Mouse (Mus musculus) naive thymus-derived CD4-positive, alpha-beta T cell, adult 2 months (primary cell): ENCODE data around the gene Vamp8.

ENCODE experiments used
- DNase-seq: peaks from one replicate; pipeline ENCODE4 v3.0.0-alpha.2; 2011; ENCODE audit warnings: low read depth

The Vamp8 gene

DNA sequence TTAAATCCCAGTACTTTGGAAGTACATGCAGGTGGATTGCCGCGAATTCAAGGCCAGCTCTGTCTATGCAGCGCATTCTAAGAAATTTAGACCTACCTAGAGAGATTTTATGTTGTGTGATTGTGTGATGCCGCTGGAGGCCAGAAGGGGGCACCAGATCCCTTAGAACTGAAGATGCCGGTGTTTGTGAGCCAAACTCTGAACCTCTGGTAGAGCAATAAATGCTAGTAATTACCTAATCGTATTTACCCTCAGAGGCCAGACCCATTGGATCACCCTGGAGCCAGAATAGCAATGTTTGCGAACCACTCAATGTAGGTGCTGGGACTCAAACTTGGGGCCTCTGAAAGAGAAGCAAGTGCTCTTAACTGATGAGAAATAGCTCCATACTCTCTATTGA, 11.4 kb upstream of the Vamp8 start:
- DNase-seq = peak; percentile 86

- no peak for DNase-seq
These were observed 9.5 kb upstream of the Vamp8 start for GRCm38 (mm10) chr6:72399967-72400366.

GRCm38 (mm10) chr6:72396837-72397251, 6.3 kb upstream of the Vamp8 start:
- DNase-seq = no peak

GRCm38 (mm10) chr6:72392341-72392740, 1.8 kb upstream of the Vamp8 start:
- DNase-seq = no peak

DNA sequence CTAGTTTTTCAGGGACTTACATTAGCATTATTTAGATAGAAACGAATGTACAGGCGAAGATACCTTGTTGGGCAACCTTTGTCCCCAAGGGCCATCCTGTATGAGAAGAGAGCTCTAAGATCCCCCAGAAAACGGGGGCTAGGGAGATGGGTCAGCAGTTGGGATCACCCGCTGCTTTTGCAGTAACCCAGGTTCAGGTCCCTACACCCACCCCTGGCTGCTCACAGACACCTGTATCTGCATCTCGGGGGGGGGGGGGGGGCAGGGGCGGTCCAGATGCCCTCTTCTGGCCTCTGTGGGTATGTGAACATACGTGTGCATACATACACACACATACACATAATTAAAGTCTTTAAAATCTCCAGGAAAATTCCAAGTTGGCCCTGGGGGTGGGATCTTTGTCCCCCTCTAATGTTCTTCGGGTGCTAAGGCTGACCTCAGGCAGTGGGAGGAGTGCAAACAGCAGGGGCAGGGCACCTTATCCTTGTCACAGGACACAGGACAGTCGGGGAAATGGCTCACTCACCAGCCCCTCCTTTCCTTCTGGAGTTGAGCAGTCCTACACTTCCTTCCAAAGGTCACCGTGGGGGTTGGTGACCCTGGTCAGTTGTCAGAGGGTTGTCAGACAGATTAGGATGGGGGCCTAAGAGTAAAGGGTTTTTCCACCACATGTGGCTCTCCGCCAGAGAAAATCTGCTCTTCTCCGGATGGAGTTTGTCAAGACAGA, 455 bp upstream of the Vamp8 start:
- peak; percentile 58 for DNase-seq

DNA sequence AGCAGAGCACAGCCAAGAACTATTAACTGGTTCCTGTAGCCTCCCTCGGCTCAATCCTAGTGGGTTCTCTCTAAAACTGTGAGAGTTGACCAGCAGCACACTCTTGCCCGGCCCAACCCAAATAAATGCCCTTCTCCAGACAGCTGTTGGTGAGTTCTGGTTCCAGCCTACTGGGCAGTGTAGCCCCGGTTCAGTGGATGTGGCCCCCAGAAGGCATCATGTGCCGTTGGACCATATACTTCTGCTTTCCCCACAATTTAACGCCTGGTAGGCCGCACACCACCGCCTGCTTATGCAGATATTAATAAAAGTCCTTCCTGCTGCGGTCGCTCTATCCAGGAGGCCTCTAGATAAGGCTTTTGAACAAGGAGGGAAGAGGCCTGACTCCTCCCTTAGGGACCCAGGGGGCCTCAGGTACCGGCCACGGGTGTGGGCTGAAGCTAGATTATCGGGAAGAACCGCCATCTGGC, 997 bp downstream of the Vamp8 start:
- DNase-seq = no peak

DNA sequence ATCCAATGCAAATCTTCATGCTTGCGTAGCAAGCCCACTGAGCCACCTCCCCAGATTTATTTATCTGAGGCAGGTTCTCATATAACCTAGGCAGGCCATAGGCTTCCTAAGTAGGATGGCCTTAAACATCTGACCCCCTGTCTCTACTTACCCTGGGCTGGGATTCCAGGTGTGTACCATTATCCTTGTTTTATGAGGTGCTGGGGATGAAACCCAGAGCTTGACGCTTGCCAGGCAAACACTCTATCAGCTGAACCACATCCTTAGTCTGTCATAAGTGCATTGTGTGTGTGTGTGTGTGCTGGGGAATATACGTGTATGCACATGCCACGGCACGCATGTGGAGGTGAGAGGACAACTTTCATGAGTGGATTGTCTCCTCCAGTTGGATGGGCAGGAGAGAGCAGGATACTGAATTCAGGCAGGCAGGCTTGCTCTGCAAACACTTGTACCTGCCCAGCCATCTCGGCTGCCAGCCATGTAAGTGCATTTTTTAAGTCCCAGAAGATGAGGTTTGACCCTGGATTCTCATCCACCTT, 1.6 kb downstream of the Vamp8 start:
- no peak for DNase-seq

GRCm38 (mm10) chr6:72388266-72388665, 2.2 kb downstream of the Vamp8 start:
- DNase-seq = no peak

DNA sequence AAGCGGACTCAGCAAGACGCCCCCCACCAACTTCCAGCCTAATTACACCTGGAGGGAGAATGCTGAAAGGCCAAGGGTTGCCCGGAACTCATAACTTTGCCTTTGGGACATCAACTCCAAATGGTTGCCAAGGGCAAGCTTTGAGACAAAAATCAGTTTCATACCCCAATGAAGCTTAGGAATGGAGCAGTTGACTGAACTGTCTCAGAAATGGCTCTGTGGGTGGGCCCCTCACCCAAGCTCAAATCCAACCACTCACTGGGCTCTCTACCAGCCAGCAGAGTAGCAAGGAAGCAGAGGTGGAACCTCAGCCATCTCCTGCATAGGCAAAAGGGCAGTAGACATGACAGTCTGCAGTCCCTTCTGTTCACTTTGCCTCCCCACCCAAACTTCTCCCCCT, 2.7 kb downstream of the Vamp8 start:
- DNase-seq = no peak

DNA sequence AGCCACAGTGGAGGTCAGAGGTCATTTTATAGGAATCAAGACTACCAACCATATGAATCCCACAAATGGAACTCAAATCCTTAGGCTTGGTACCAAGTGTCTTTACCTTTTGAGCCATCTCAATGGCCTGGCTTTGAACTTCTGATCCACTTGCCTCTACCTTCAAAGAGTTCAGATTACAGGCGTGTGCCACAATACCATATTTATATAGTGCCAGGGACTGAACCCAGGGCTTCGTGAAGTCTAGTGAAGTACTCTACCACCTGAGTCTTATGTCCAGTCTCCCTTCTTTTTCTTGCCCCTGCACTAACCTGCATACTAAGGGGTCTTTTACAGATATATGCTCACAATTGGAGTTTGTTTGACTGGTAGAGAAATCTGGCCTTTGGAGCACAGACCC, 3.9 kb downstream of the Vamp8 start:
- no peak for DNase-seq

- no peak for DNase-seq
These were observed 5.2 kb downstream of the Vamp8 start for GRCm38 (mm10) chr6:72385258-72385657.

DNA sequence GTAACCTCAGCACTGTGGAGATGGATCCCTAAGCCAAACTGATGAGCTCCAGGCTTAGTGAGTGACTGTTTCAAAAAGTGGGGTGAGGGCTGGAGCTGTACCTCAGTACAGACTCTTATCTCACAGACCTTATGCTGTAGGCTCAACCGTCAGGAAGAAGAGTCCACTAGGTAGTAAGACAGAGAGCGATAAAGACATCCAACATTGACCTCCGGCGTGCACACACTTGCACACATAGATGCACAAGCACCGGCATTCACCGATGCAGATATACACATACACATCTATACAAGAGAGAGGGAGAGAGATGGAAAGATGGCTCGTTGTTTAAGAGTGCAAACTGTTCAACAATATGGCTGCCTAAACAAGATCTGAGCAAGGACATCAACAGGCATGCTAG, 6.6 kb downstream of the Vamp8 start:
- no peak for DNase-seq

DNA sequence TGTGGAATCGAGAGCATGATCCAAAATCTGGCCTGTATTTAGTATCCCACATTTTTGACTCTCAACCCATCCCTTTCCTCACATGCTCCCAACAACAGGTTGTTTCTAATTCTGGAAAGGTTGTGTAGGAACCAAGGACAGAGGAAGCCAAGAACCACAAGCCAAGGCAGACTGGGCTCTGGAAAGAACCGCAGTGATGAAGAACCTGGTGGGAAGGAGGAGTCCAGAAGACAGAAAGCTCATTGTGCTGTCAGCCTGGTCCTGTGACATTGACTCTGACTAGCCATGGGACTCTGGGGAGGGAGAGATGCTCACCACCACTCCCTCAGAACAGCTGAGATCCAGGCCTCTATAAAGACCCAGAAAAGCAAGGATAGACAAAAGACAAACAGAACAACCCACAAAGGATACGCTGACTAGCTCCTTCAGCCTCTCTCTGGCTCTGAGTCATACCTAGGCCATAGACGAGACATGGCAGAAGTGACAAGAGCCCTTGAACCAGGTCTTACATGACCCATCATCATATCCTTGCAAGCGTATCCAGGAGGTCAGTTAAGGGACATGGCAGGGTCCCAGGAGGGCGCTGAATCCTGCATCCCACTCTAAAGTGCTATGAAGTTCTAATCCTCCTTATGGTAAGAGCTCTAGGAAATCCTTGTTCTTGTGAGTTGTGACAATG, 7.2 kb downstream of the Vamp8 start:
- DNase-seq = no peak

GRCm38 (mm10) chr6:72382494-72382893, 8.0 kb downstream of the Vamp8 start:
- peak; percentile 49 for DNase-seq

GRCm38 (mm10) chr6:72380131-72380770, 10.3 kb downstream of the Vamp8 start, which contains the start of gene Vamp5:
Vamp5 (minus strand) TSS chr6:72380468.
- DNase-seq = peak; percentile 92

- no peak for DNase-seq
These were observed 10.9 kb downstream of the Vamp8 start for GRCm38 (mm10) chr6:72379377-72380130.

GRCm38 (mm10) chr6:72378510-72379234, 11.8 kb downstream of the Vamp8 start:
- DNase-seq = no peak

- peak; percentile 45 for DNase-seq
These were observed 15.5 kb downstream of the Vamp8 start for GRCm38 (mm10) chr6:72374820-72375563.

DNA sequence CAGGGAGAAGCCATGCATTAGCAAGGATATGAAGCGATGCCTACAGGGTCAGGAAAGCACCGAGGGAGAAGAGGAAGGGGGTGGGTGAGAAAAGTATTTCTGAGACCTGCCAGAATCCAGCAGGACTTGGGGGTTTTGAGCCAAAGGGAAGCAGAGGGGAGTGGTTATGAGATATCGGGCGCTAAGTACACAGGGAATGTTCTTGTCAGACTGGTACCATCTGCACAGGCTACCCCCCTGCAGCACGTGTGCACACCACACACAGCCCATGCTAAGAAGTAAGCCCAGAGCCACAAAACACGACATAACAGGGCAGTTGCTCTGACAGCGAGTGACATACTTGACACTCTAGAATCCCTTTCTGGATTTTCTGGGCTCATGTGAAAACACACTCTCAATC, 16.3 kb downstream of the Vamp8 start:
- no peak for DNase-seq

DNA sequence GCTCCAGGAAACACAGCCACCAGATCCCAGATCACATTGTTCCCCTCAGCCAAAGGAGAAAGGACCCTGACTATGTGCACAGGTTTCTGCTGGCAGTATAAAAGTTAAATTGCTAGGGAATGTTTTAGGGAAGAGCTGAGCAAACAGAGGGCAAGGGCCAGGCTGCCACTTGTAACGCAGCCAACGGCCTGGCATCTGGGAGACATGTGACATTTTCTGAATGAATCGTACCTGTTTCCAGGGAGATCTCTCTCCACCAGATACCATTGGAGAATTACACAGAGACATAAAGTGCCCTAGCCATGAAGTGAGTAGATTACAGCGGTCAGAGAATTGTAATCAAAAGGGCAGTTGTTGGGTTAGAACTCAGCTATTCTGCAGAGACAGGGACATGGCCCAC, 17.3 kb downstream of the Vamp8 start:
- no peak for DNase-seq

- DNase-seq = no peak
These were observed 18.9 kb downstream of the Vamp8 start for GRCm38 (mm10) chr6:72371571-72371970.
